Mouse (Mus musculus) heart, postnatal 36 days (tissue): ENCODE data around the gene Ankrd13d. TPM values are rescaled to one million over a fixed set of nuclear protein-coding genes. Genes with fewer than 3 reads are reported as not detected.

Experiments used
- DNase-seq, 2 experiments: peaks; one replicate each; pipeline ENCODE4 v3.0.0; 2021 to 2022
- intact Hi-C: fragments of 180-260 bp; cut with DNase I; formaldehyde crosslinking; loops from one replicate; pipeline ENCODE4 v1.15.1; 2025
- total RNA-seq, 2 experiments: library from RNA; stranded (reverse); gene quantifications; 2 replicates each; pipeline ENCODE4 v1.2.3; 2021

Ankrd13d gene
- total RNA-seq: under 1 TPM; 0.51 to 0.80 TPM

GRCm38 (mm10) chr19:4282898-4283553 lies at the start of gene Ankrd13d:
Gene Ankrd13d (minus strand): TSS chr19:4283137.
- intact Hi-C loops: loop anchor here (1.0 to 2.0 kb wide), 2 partner anchors 22 to 23 kb away; partner anchors contain the start of gene Grk2
- DNase-seq: peak; percentile 87 to 88

GRCm38 (mm10) chr19:4332653-4333052 lies 49.7 kb upstream of the Ankrd13d start:
- peak; percentile 44 to 49 for DNase-seq
- intact Hi-C loops: no loop called here

GRCm38 (mm10) chr19:4331273-4331672 lies 48.3 kb upstream of the Ankrd13d start:
- intact Hi-C loops: no loop called here
- no peak for DNase-seq

GRCm38 (mm10) chr19:4330603-4331002 lies 47.7 kb upstream of the Ankrd13d start:
- intact Hi-C loops: no loop called here
- no peak for DNase-seq

- intact Hi-C loops: no loop called here
- DNase-seq: no peak
Observed at GRCm38 (mm10) chr19:4328737-4329304, 45.9 kb upstream of the Ankrd13d start.

- intact Hi-C loops: no loop called here
- DNase-seq: no peak
Observed at GRCm38 (mm10) chr19:4326881-4327280, 43.9 kb upstream of the Ankrd13d start.

GRCm38 (mm10) chr19:4326106-4326505 lies 43.2 kb upstream of the Ankrd13d start:
- intact Hi-C loops: no loop called here
- no peak for DNase-seq

- intact Hi-C loops: no loop called here
- no peak for DNase-seq
Observed at GRCm38 (mm10) chr19:4322134-4322533, 39.2 kb upstream of the Ankrd13d start.

GRCm38 (mm10) chr19:4321622-4322021 lies 38.7 kb upstream of the Ankrd13d start:
- intact Hi-C loops: no loop called here
- DNase-seq: no peak

- intact Hi-C loops: no loop called here
- no peak for DNase-seq
Observed at GRCm38 (mm10) chr19:4319272-4319671, 36.3 kb upstream of the Ankrd13d start.

GRCm38 (mm10) chr19:4317181-4317580 lies 34.2 kb upstream of the Ankrd13d start:
- no peak for DNase-seq
- intact Hi-C loops: no loop called here

- DNase-seq: no peak
- intact Hi-C loops: no loop called here
Observed at GRCm38 (mm10) chr19:4315223-4315944, 32.4 kb upstream of the Ankrd13d start.

- DNase-seq: peak; percentile 56 to 63
- intact Hi-C loops: loop anchor here (5.0 kb wide), 1 partner anchor 102 kb away; no protein-coding TSS in a partner anchor
Observed at GRCm38 (mm10) chr19:4309776-4310185, 26.8 kb upstream of the Ankrd13d start.

- no peak for DNase-seq
- intact Hi-C loops: loop anchor here (5.0 kb wide), 1 partner anchor 102 kb away; no protein-coding TSS in a partner anchor
Observed at GRCm38 (mm10) chr19:4309302-4309701, 26.4 kb upstream of the Ankrd13d start.

GRCm38 (mm10) chr19:4306190-4306577 lies 23.2 kb upstream of the Ankrd13d start, which contains the start of gene Grk2:
Gene Grk2 (minus strand): TSS chr19:4306222.
- intact Hi-C loops: loop anchor here (1.0 to 5.0 kb wide), 3 partner anchors 23 to 99 kb away; partner anchors contain the start of gene Ankrd13d
- DNase-seq: peak; percentile 86 to 90

GRCm38 (mm10) chr19:4305491-4306189 lies 22.7 kb upstream of the Ankrd13d start:
- peak; percentile 52 to 74 for DNase-seq
- intact Hi-C loops: loop anchor here (1.0 to 5.0 kb wide), 3 partner anchors 22 to 98 kb away; partner anchors contain the start of gene Ankrd13d

GRCm38 (mm10) chr19:4304871-4305321 lies 22.0 kb upstream of the Ankrd13d start:
- DNase-seq: no peak
- intact Hi-C loops: loop anchor here (5.0 kb wide), 1 partner anchor 98 kb away; no protein-coding TSS in a partner anchor

GRCm38 (mm10) chr19:4304251-4304821 lies 21.4 kb upstream of the Ankrd13d start:
- intact Hi-C loops: no loop called here
- no peak for DNase-seq

GRCm38 (mm10) chr19:4303640-4303995 lies 20.7 kb upstream of the Ankrd13d start:
- intact Hi-C loops: no loop called here
- no peak for DNase-seq

GRCm38 (mm10) chr19:4302936-4303639 lies 20.2 kb upstream of the Ankrd13d start:
- peak in 1 of 2 experiments; percentile 65 for DNase-seq
- intact Hi-C loops: no loop called here
